Mouse (Mus musculus) lung, embryonic 15.5 days (tissue): ENCODE data around the gene Trip10. TPM values are rescaled to one million over a fixed set of nuclear protein-coding genes. Genes with fewer than 3 reads are reported as not detected.
A peak's percentile ranks its signal among the peaks of the same experiment; 100 is the strongest.

Source experiments
- ATAC-seq: fragments of 200-750 bp; cut with Nextera tagmentation; 2 replicates; pipeline ENCODE4 v1.8.0; 2017; ENCODE audit warnings: moderate number of reproducible peaks, borderline replicate concordance; ENCODE audit not compliant: low FRiP score, low TSS enrichment; ENCODE audit errors: extremely low read depth
- H3K27ac ChIP-seq: fragments of 300-500 bp; sonication (generic); 2 replicates; pipeline ENCODE4 v1.5.1; 2015; ENCODE audit warnings: moderate library complexity, mild to moderate bottlenecking, inconsistent platforms
- H3K27me3 ChIP-seq: fragments of 300-500 bp; sonication (generic); 2 replicates; pipeline ENCODE4 v1.6.1; 2015; ENCODE audit warnings: inconsistent platforms
- H3K36me3 ChIP-seq: fragments of 300-500 bp; sonication (generic); 2 replicates; pipeline ENCODE4 v1.6.1; 2015; ENCODE audit warnings: inconsistent platforms
- H3K4me1 ChIP-seq: fragments of 300-500 bp; sonication (generic); 2 replicates; pipeline ENCODE4 v1.6.1; 2015; ENCODE audit warnings: inconsistent platforms
- H3K4me2 ChIP-seq: fragments of 300-500 bp; sonication (generic); 2 replicates; pipeline ENCODE4 v1.6.1; 2015; ENCODE audit warnings: inconsistent platforms, mild to moderate bottlenecking, moderate library complexity
- H3K4me3 ChIP-seq: fragments of 300-500 bp; sonication (generic); 2 replicates; pipeline ENCODE4 v1.5.1; 2015; ENCODE audit warnings: mild to moderate bottlenecking, inconsistent platforms
- H3K9ac ChIP-seq: fragments of 300-500 bp; sonication (generic); 2 replicates; pipeline ENCODE4 v1.6.1; 2015; ENCODE audit warnings: inconsistent platforms
- H3K9me3 ChIP-seq: fragments of 300-500 bp; sonication (generic); 2 replicates; pipeline ENCODE4 v1.6.1; 2016; ENCODE audit warnings: inconsistent platforms
- WGBS: fragments of 180-500 bp; shearing (Covaris S2); methylation state at CpG from one replicate; pipeline ENCODE4 v1.1.7; 2015; 5-methylcytosine and 5-hydroxymethylcytosine counted together
- polyA plus RNA-seq: library from polyadenylated mRNA; unstranded; fragments of >200 nt; fragmentation: Nextera tagmentation; extraction: Ambion mirVana; gene quantifications from 2 replicates; pipeline ENCODE4 v1.2.1, GENCODE M21; 2015

Gene Trip10
- polyA plus RNA-seq, 1 experiment from 2014 or later: 49.0 TPM

- no peak for ATAC-seq
- WGBS: 78% methylated on average over 2 of the region's 2 CpGs
- no peaks in the 10 kb centered on the region for H3K27me3 ChIP-seq
Measured at GRCm38 (mm10) chr17:57227468-57227867, 21.8 kb upstream of the Trip10 start.

GRCm38 (mm10) chr17:57228014-57228413 is 21.2 kb upstream of the Trip10 start, which contains the start of gene C3:
Gene C3, minus strand, starts transcription at chr17:57228136.
- H3K27me3 ChIP-seq: no peaks in the 10 kb centered on the region
- H3K9me3 ChIP-seq: no peaks in the 10 kb centered on the region
- H3K9ac ChIP-seq: no peak within 1 kb of the TSS
- peaks cover 15% of the 10 kb centered on the region; the same call in 1 of the 2 replicates for H3K4me1 ChIP-seq
- WGBS: 77% methylated on average over 3 of the region's 3 CpGs
- no peaks in the 10 kb centered on the region for H3K36me3 ChIP-seq
- no peak within 1 kb of the TSS for H3K4me3 ChIP-seq
- no peak within 1 kb of the TSS for H3K4me2 ChIP-seq
- no peak for ATAC-seq
- H3K27ac ChIP-seq: no peak within 1 kb of the TSS

More at GRCm38 (mm10) chr17:57227468-57227867, 21.8 kb upstream of the Trip10 start:
- Histone ChIP-seq H3K27ac (no peak overlapping the region), H3K4me3 (no peak overlapping the region), H3K4me2 (no peak overlapping the region), H3K36me3 (no peaks in the 10 kb centered on the region), H3K4me1 (peaks cover 15% of the 10 kb centered on the region; the same call in 1 of the 2 replicates), H3K9ac (no peak overlapping the region), H3K9me3 (no peaks in the 10 kb centered on the region)

- Histone ChIP-seq H3K4me3 (no peak overlapping the region), H3K27me3 (no peaks in the 10 kb centered on the region), H3K36me3 (no peaks in the 10 kb centered on the region), H3K9ac (no peak overlapping the region), H3K4me2 (no peak overlapping the region), H3K9me3 (no peaks in the 10 kb centered on the region), H3K4me1 (peaks cover 15% of the 10 kb centered on the region; the same call in 1 of the 2 replicates), H3K27ac (no peak overlapping the region)
- ATAC-seq: no peak
- 71% methylated on average over 3 of the region's 3 CpGs for WGBS
Measured at GRCm38 (mm10) chr17:57228873-57229272, 20.4 kb upstream of the Trip10 start.

- Histone ChIP-seq H3K9ac (no peak overlapping the region), H3K4me3 (no peak overlapping the region), H3K36me3 (peaks cover 6% of the 10 kb centered on the region), H3K9me3 (no peaks in the 10 kb centered on the region), H3K4me1 (peaks cover 15% of the 10 kb centered on the region; the same call in 1 of the 2 replicates), H3K27ac (no peak overlapping the region), H3K4me2 (no peak overlapping the region), H3K27me3 (no peaks in the 10 kb centered on the region)
- ATAC-seq: no peak
- WGBS: 72% methylated on average over 15 of the region's 15 CpGs
Measured at GRCm38 (mm10) chr17:57229851-57230727, 19.2 kb upstream of the Trip10 start.

GRCm38 (mm10) chr17:57230728-57231125 is 18.5 kb upstream of the Trip10 start:
- Histone ChIP-seq H3K4me3 (no peak overlapping the region), H3K36me3 (peaks cover 8% of the 10 kb centered on the region), H3K27ac (no peak overlapping the region), H3K9ac (no peak overlapping the region), H3K4me1 (peaks cover 15% of the 10 kb centered on the region; the same call in 1 of the 2 replicates), H3K4me2 (no peak overlapping the region), H3K9me3 (no peaks in the 10 kb centered on the region), H3K27me3 (no peaks in the 10 kb centered on the region)
- 33% methylated on average over 6 of the region's 6 CpGs for whole genome bisulfite sequencing
- peak; percentile 24; the same call in 1 of the 2 replicates for ATAC-seq

- Histone ChIP-seq H3K9me3 (no peaks in the 10 kb centered on the region), H3K27ac (peak overlapping the region; percentile 30), H3K4me3 (no peak overlapping the region), H3K27me3 (no peaks in the 10 kb centered on the region), H3K36me3 (peaks cover 10% of the 10 kb centered on the region), H3K4me1 (peaks cover 15% of the 10 kb centered on the region; the same call in 1 of the 2 replicates), H3K4me2 (no peak overlapping the region), H3K9ac (no peak overlapping the region)
- ATAC-seq: 0 out of 2 replicates have a peak, but pooled peaks have one; percentile 7
Measured at GRCm38 (mm10) chr17:57231321-57231771, 17.9 kb upstream of the Trip10 start.

GRCm38 (mm10) chr17:57232200-57232599 is 17.1 kb upstream of the Trip10 start:
- Histone ChIP-seq H3K9me3 (no peaks in the 10 kb centered on the region), H3K9ac (no peak overlapping the region), H3K36me3 (peaks cover 15% of the 10 kb centered on the region), H3K27me3 (no peaks in the 10 kb centered on the region), H3K27ac (no peak overlapping the region), H3K4me3 (no peak overlapping the region), H3K4me2 (no peak overlapping the region), H3K4me1 (peaks cover 15% of the 10 kb centered on the region; the same call in 1 of the 2 replicates)
- 82% methylated on average over 1 of the region's 1 CpGs for WGBS
- no peak for ATAC-seq

GRCm38 (mm10) chr17:57233038-57233437 is 16.2 kb upstream of the Trip10 start:
- H3K9ac ChIP-seq: no peak overlapping the region
- H3K36me3 ChIP-seq: peaks cover 23% of the 10 kb centered on the region
- no peak overlapping the region for H3K4me2 ChIP-seq
- no peaks in the 10 kb centered on the region for H3K9me3 ChIP-seq
- peaks cover 15% of the 10 kb centered on the region; the same call in 1 of the 2 replicates for H3K4me1 ChIP-seq
- ATAC-seq: no peak
- 26% methylated on average over 7 of the region's 7 CpGs for WGBS
- H3K27ac ChIP-seq: no peak overlapping the region
- H3K27me3 ChIP-seq: no peaks in the 10 kb centered on the region
- H3K4me3 ChIP-seq: no peak overlapping the region

- no peaks in the 10 kb centered on the region for H3K27me3 ChIP-seq
- no peak for ATAC-seq
Measured at GRCm38 (mm10) chr17:57234254-57234928, 14.9 kb upstream of the Trip10 start.

GRCm38 (mm10) chr17:57235803-57236202 is 13.5 kb upstream of the Trip10 start:
- H3K9me3 ChIP-seq: no peaks in the 10 kb centered on the region
- peaks cover 25% of the 10 kb centered on the region for H3K36me3 ChIP-seq
- H3K4me1 ChIP-seq: peaks cover 10% of the 10 kb centered on the region; the same call in 1 of the 2 replicates
- WGBS: 81% methylated on average over 5 of the region's 5 CpGs
- ATAC-seq: no peak
- no peak overlapping the region for H3K27ac ChIP-seq
- H3K4me2 ChIP-seq: no peak overlapping the region
- no peaks in the 10 kb centered on the region for H3K27me3 ChIP-seq
- no peak overlapping the region for H3K9ac ChIP-seq
- no peak overlapping the region for H3K4me3 ChIP-seq

More at GRCm38 (mm10) chr17:57234254-57234928, 14.9 kb upstream of the Trip10 start:
- Histone ChIP-seq H3K4me1 (peaks cover 15% of the 10 kb centered on the region; the same call in 1 of the 2 replicates), H3K4me2 (no peak overlapping the region), H3K9me3 (no peaks in the 10 kb centered on the region), H3K9ac (no peak overlapping the region), H3K36me3 (peaks cover 25% of the 10 kb centered on the region), H3K27ac (no peak overlapping the region), H3K4me3 (no peak overlapping the region)
- 80% methylated on average over 12 of the region's 12 CpGs for WGBS

- Histone ChIP-seq H3K27ac (no peak overlapping the region), H3K9me3 (no peaks in the 10 kb centered on the region), H3K36me3 (peaks cover 33% of the 10 kb centered on the region), H3K9ac (no peak overlapping the region), H3K4me2 (no peak overlapping the region), H3K27me3 (no peaks in the 10 kb centered on the region), H3K4me1 (no peaks in the 10 kb centered on the region), H3K4me3 (no peak overlapping the region)
- WGBS: 89% methylated on average over 9 of the region's 9 CpGs
- ATAC-seq: no peak
Measured at GRCm38 (mm10) chr17:57237181-57237580, 12.1 kb upstream of the Trip10 start.
